Mouse (Mus musculus) kidney, adult 2 months (tissue): Measurements from ENCODE around the gene Ptch1.

Experiments used
- CTCF ChIP-seq: fragments of 200-500 bp; conservative IDR thresholded peaks from 2 replicates; pipeline ENCODE4 v1.5.1; 2011; ENCODE audit warnings: low read depth, mild to moderate bottlenecking, control low read depth, low read length, moderate library complexity, mixed read lengths; ENCODE audit not compliant: insufficient read depth, insufficient read length
- POLR2A ChIP-seq: fragments of 200-500 bp; IDR thresholded peaks from one replicate; pipeline ENCODE4 v1.6.1; 2011; ENCODE audit warnings: low read depth, low read length, control low read depth

DNA sequence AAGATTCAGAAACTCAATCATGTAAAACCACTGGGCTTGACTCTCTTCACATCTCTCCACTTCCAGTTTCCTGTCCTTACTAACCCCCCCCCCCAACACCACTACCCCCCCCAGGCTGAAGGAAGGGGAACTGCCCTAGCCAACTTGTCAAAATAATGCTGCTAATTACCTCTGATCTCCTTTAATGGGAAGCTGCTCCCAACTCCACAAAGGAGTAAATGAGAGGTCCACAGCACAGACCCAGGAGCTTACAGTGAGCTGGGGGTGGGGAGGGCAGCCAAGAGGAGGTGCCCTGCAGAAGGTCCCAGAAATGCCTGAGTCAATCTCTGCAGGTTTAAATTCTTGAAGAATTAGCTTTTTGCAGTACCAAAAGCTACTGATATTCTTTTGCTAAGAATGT is 2.9 kb downstream of the Ptch1 start:
- TF ChIP-seq POLR2A: no peak
- TF ChIP-seq CTCF: no peak
